Mouse (Mus musculus): Measurements from ENCODE around the gene Clec4a1. TPM values are rescaled to one million over a fixed set of nuclear protein-coding genes. Genes with fewer than 3 reads are reported as not detected.

The Clec4a1 gene
- total and polyA plus RNA-seq, 2 experiments: 1.1 to 1.7 TPM

DNA sequence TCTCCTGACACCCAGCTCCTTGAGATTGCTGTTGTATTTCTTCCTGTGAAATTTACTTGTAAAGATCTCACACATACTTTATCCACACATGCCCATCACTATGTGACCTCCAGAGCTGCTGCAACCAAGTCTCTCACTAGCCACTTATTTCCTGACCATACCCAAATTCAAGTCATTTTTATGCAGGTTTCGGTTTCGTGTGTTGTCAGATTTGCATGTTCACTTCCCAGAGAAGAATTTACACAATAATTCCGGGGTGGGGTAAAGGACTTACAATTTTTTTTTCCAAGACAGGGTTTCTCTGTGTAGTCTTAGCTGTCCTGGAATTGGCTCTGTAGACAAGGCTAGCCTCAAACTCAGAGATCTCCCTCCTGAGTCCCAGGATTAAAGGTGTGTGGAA lies 13.2 kb downstream of the Clec4a1 start:
- peak; percentile 40 for DNase-seq (ENCODE audit: extremely low read depth, low read depth, low spot score)
- Histone ChIP-seq H3K4me1 (ENCODE audit: control insufficient read depth, insufficient read depth, low read length) (no peaks in the 10 kb centered on the region), H3K27ac (replicated peaks; ENCODE audit: insufficient read depth, low read depth, low read length) (no peak overlapping the region), H3K4me3 (ENCODE audit: insufficient read depth, low read depth, low read length) (no peak overlapping the region), H3K9ac (ENCODE audit: low read depth, low read length) (no peak overlapping the region), H3K27me3 (ENCODE audit: control insufficient read depth, insufficient read depth, low read length) (no peaks in the 10 kb centered on the region), H3K36me3 (ENCODE audit: control insufficient read depth, insufficient read depth, low read length) (no peaks in the 10 kb centered on the region), H3K79me2 (ENCODE audit: control insufficient read depth, insufficient read depth, low read length) (no peaks in the 10 kb centered on the region)
- TF ChIP-seq CTCF (IDR thresholded peaks at IDR 0.05; ENCODE audit: low read depth, low read length) (no peak), POLR2A (IDR thresholded peaks at IDR 0.05; ENCODE audit: extremely low read depth, insufficient read depth, low read length) (no peak)
- 73% methylated on average over 3 of the region's 3 CpGs for WGBS

DNA sequence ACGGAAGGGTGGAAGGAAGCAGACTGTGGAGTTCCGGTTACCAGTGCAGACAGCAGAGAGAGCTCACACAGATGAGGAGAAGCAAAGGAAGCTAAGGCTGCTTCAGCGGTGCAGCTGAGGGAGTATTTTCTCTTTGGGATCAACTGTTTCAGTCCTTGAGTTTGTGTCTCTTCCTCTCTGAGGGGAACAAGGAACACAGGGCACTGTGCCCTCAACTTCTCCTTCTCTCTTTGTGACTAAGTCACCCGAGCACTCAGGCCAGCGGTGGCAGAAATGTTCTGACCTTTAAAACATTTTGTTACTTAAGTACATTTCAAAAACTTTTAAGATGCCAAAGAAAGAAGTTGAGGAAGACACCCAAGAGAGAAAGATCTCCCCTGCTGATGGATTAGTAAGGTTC lies 18.0 kb downstream of the Clec4a1 start:
- Histone ChIP-seq H3K9ac (ENCODE audit: low read depth, low read length) (no peak overlapping the region), H3K36me3 (ENCODE audit: control insufficient read depth, insufficient read depth, low read length) (no peaks in the 10 kb centered on the region), H3K4me3 (ENCODE audit: insufficient read depth, low read depth, low read length) (no peak overlapping the region), H3K27ac (replicated peaks; ENCODE audit: insufficient read depth, low read depth, low read length) (no peak overlapping the region), H3K27me3 (ENCODE audit: control insufficient read depth, insufficient read depth, low read length) (no peaks in the 10 kb centered on the region; the same call in 1 of the 2 replicates), H3K4me1 (ENCODE audit: control insufficient read depth, insufficient read depth, low read length) (no peaks in the 10 kb centered on the region), H3K79me2 (ENCODE audit: control insufficient read depth, insufficient read depth, low read length) (no peaks in the 10 kb centered on the region)
- 82% methylated on average over 5 of the region's 5 CpGs for WGBS
- DNase-seq (ENCODE audit: extremely low read depth, low read depth, low spot score): peak; percentile 24
- no peak for TF ChIP-seq CTCF (IDR thresholded peaks at IDR 0.05; ENCODE audit: low read depth, low read length)
- TF ChIP-seq POLR2A (IDR thresholded peaks at IDR 0.05; ENCODE audit: extremely low read depth, insufficient read depth, low read length): no peak

GRCm38 (mm10) chr6:122946760-122947159 lies 25.1 kb downstream of the Clec4a1 start:
- no peaks in the 10 kb centered on the region for H3K36me3 ChIP-seq (ENCODE audit: control insufficient read depth, insufficient read depth, low read length)
- TF ChIP-seq POLR2A (IDR thresholded peaks at IDR 0.05; ENCODE audit: extremely low read depth, insufficient read depth, low read length) (no peak), CTCF (IDR thresholded peaks at IDR 0.05; ENCODE audit: low read depth, low read length) (no peak)
- H3K4me1 ChIP-seq (ENCODE audit: control insufficient read depth, insufficient read depth, low read length): no peaks in the 10 kb centered on the region
- no peak overlapping the region for H3K9ac ChIP-seq (ENCODE audit: low read depth, low read length)
- H3K27me3 ChIP-seq (ENCODE audit: control insufficient read depth, insufficient read depth, low read length): no peaks in the 10 kb centered on the region
- WGBS: 76% methylated on average over 2 of the region's 2 CpGs
- DNase-seq (ENCODE audit: extremely low read depth, low read depth, low spot score): peak; percentile 34
- H3K79me2 ChIP-seq (ENCODE audit: control insufficient read depth, insufficient read depth, low read length): no peaks in the 10 kb centered on the region
- H3K4me3 ChIP-seq (ENCODE audit: insufficient read depth, low read depth, low read length): no peak overlapping the region
- no peak overlapping the region for H3K27ac ChIP-seq (replicated peaks; ENCODE audit: insufficient read depth, low read depth, low read length)

- Histone ChIP-seq H3K36me3 (ENCODE audit: control insufficient read depth, insufficient read depth, low read length) (no peaks in the 10 kb centered on the region), H3K4me1 (ENCODE audit: control insufficient read depth, insufficient read depth, low read length) (no peaks in the 10 kb centered on the region), H3K27ac (replicated peaks; ENCODE audit: insufficient read depth, low read depth, low read length) (0 out of 2 replicates have a peak within 1 kb of the TSS, but pooled peaks have one; percentile 6), H3K4me3 (ENCODE audit: insufficient read depth, low read depth, low read length) (no peak within 1 kb of the TSS), H3K9ac (ENCODE audit: low read depth, low read length) (no peak within 1 kb of the TSS), H3K79me2 (ENCODE audit: control insufficient read depth, insufficient read depth, low read length) (no peaks in the 10 kb centered on the region), H3K27me3 (ENCODE audit: control insufficient read depth, insufficient read depth, low read length) (no peaks in the 10 kb centered on the region)
- 77% methylated on average over 8 of the region's 8 CpGs for whole genome bisulfite sequencing
- TF ChIP-seq CTCF (IDR thresholded peaks at IDR 0.05; ENCODE audit: low read depth, low read length): no peak
- TF ChIP-seq POLR2A (IDR thresholded peaks at IDR 0.05; ENCODE audit: extremely low read depth, insufficient read depth, low read length): no peak
- peak; percentile 25 for DNase-seq (ENCODE audit: extremely low read depth, low read depth, low spot score)
Observed at GRCm38 (mm10) chr6:122952401-122952800, 30.8 kb downstream of the Clec4a1 start, which contains the start of gene Clec4a3. Clec4a3 (plus strand) TSS chr6:122952515.

DNA sequence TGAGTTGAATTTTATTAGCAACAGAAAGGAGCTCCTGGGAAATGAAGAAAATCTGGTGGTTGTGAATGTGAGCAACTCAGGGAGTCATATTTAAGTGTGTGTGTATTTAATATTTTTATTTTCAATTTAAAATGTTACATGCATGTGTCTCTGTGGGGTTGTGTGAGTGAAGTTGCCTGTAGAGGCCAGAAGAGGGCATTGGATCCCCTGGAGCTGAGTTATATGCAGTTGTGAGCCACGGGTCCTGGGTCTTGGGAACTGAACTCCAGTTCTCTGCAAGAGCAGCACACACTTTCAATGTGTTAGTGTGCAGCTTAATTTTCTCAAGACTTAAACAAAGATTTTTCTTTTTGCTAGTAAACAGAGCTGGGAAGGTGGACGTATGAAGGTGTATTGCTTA lies 42.9 kb downstream of the Clec4a1 start:
- Histone ChIP-seq H3K4me1 (ENCODE audit: control insufficient read depth, insufficient read depth, low read length) (no peaks in the 10 kb centered on the region), H3K36me3 (ENCODE audit: control insufficient read depth, insufficient read depth, low read length) (no peaks in the 10 kb centered on the region), H3K27ac (replicated peaks; ENCODE audit: insufficient read depth, low read depth, low read length) (no peak overlapping the region), H3K27me3 (ENCODE audit: control insufficient read depth, insufficient read depth, low read length) (no peaks in the 10 kb centered on the region), H3K4me3 (ENCODE audit: insufficient read depth, low read depth, low read length) (no peak overlapping the region), H3K79me2 (ENCODE audit: control insufficient read depth, insufficient read depth, low read length) (no peaks in the 10 kb centered on the region), H3K9ac (ENCODE audit: low read depth, low read length) (no peak overlapping the region)
- WGBS: 73% methylated on average over 2 of the region's 2 CpGs
- no peak for TF ChIP-seq CTCF (IDR thresholded peaks at IDR 0.05; ENCODE audit: low read depth, low read length)
- no peak for TF ChIP-seq POLR2A (IDR thresholded peaks at IDR 0.05; ENCODE audit: extremely low read depth, insufficient read depth, low read length)
- DNase-seq (ENCODE audit: extremely low read depth, low read depth, low spot score): no peak

DNA sequence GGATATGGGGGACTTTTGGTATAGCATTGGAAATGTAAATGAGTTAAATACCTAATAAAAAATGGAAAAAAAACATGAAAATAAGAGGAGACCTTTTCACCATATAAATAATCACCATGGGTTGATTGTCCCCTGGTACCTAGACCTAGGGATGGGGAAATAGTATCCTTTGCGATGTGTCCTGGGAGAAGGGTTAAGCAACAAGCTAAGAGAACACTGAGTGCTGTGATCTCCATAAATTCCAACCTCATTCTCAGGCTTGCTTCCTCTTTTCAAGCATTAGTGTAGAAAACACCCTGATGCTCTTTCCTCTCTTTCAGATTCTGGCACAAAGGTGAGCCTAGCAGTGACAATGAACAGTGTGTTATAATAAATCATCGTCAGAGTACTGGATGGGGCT lies 47.4 kb downstream of the Clec4a1 start:
- no peak overlapping the region for H3K9ac ChIP-seq (ENCODE audit: low read depth, low read length)
- TF ChIP-seq CTCF (IDR thresholded peaks at IDR 0.05; ENCODE audit: low read depth, low read length) (no peak), POLR2A (IDR thresholded peaks at IDR 0.05; ENCODE audit: extremely low read depth, insufficient read depth, low read length) (no peak)
- no peak for DNase-seq (ENCODE audit: extremely low read depth, low read depth, low spot score)
- H3K27ac ChIP-seq (replicated peaks; ENCODE audit: insufficient read depth, low read depth, low read length): no peak overlapping the region
- H3K4me1 ChIP-seq (ENCODE audit: control insufficient read depth, insufficient read depth, low read length): no peaks in the 10 kb centered on the region
- H3K4me3 ChIP-seq (ENCODE audit: insufficient read depth, low read depth, low read length): no peak overlapping the region
- WGBS: 88% methylated on average over 2 of the region's 2 CpGs
- H3K27me3 ChIP-seq (ENCODE audit: control insufficient read depth, insufficient read depth, low read length): no peaks in the 10 kb centered on the region
- H3K36me3 ChIP-seq (ENCODE audit: control insufficient read depth, insufficient read depth, low read length): no peaks in the 10 kb centered on the region
- H3K79me2 ChIP-seq (ENCODE audit: control insufficient read depth, insufficient read depth, low read length): no peaks in the 10 kb centered on the region

Other genes with a start within 250 kb of the Clec4a1 start
- gene Nanog, start 214.4 kb upstream of the Clec4a1 start, total RNA-seq (2014; rRNA removed): not detected in 2 replicates
- not detected in 2 replicates for gene Nanog, start 214.4 kb upstream of the Clec4a1 start, polyA plus RNA-seq (2012; rRNA removed)
- 0.28 and 0.40 TPM in 2 replicates for gene Slc2a3, start 120.2 kb upstream of the Clec4a1 start, total RNA-seq (2014; rRNA removed)
- 0.22 and 0.66 TPM in 2 replicates for gene Slc2a3, start 120.2 kb upstream of the Clec4a1 start, polyA plus RNA-seq (2012; rRNA removed)
- gene Foxj2, start 101.9 kb upstream of the Clec4a1 start, total RNA-seq (2014; rRNA removed): 1.7 and 2.3 TPM in 2 replicates
- gene Foxj2, start 101.9 kb upstream of the Clec4a1 start, polyA plus RNA-seq (2012; rRNA removed): 3.1 and 3.3 TPM in 2 replicates
- 1.5 and 1.6 TPM in 2 replicates for gene C3ar1, start 65.7 kb upstream of the Clec4a1 start, total RNA-seq (2014; rRNA removed)
- 0.66 and 0.99 TPM in 2 replicates for gene C3ar1, start 65.7 kb upstream of the Clec4a1 start, polyA plus RNA-seq (2012; rRNA removed)
- gene Necap1, start 47.4 kb upstream of the Clec4a1 start, total RNA-seq (2014; rRNA removed): 22.1 and 26.5 TPM in 2 replicates
- 18.8 and 19.4 TPM in 2 replicates for gene Necap1, start 47.4 kb upstream of the Clec4a1 start, polyA plus RNA-seq (2012; rRNA removed)
- gene Clec4a3, start 30.7 kb downstream of the Clec4a1 start, total RNA-seq (2014; rRNA removed): 5.4 and 5.5 TPM in 2 replicates
- gene Clec4a3, start 30.7 kb downstream of the Clec4a1 start, polyA plus RNA-seq (2012; rRNA removed): 0.49 and 0.70 TPM in 2 replicates
- gene Clec4a4, start 68.5 kb downstream of the Clec4a1 start, total RNA-seq (2014; rRNA removed): not detected in 2 replicates
- not detected in 2 replicates for gene Clec4a4, start 68.5 kb downstream of the Clec4a1 start, polyA plus RNA-seq (2012; rRNA removed)
- 0.54 and 0.65 TPM in 2 replicates for gene Clec4b1, start 128.1 kb downstream of the Clec4a1 start, total RNA-seq (2014; rRNA removed)
- 0.27 TPM in 1 of 2 replicates, not detected in the other for gene Clec4b1, start 128.1 kb downstream of the Clec4a1 start, polyA plus RNA-seq (2012; rRNA removed)
- gene Clec4a2, start 184.6 kb downstream of the Clec4a1 start, total RNA-seq (2014; rRNA removed): 1.5 and 1.7 TPM in 2 replicates
- gene Clec4a2, start 184.6 kb downstream of the Clec4a1 start, polyA plus RNA-seq (2012; rRNA removed): 0.22 and 0.39 TPM in 2 replicates